Mouse (Mus musculus) R1 (cell line): ENCODE results near the gene Zfp874b.
"Not testable (repeated sequence)": the region's sequence is repeated elsewhere in the genome, so short reads cannot be mapped to it uniquely, and the experiment has no call there.

Experiments used
- DNase-seq: peaks from one replicate; pipeline ENCODE4 v3.0.0-alpha.2; 2018; ENCODE audit warnings: low read depth, low spot score

Gene Zfp874b

DNA sequence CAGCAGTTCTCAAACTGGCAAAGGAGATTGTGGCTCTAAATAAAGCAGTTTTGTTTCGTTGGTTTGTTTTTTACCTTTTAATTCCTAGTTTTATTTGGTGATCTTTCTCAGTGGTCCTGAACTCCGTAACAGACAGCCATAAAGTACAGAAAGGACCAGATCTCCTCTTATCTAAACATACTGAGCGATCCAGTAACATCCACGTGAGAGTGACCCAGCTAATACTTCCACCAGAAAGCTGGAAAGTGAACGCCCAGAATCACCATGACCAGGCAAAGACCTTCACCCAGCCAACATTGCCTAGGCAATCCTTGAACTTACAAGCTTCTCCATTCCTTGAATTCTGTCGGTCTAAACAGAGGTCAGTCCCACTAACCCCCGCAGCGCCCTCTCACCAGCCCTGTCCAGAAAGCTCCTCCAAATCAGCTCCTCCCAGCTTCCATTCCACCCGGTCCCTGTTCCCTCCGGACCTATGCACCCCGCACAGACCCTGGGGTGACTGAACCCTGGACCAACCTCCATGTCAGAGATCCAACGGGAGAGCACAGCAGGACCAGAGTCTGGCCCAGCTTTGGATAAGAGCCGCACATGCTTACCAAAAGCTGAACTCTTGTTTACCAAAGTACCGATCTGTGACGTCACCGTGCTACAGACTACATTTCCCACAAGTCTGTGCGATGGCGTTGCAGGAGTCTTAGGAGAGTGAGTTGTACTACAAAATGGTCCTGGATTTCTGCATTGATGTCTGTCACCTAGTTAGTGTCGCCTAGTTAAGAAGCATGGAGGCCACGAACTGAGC lies at the start of gene Zfp874b:
Gene Zfp874b, minus strand, starts transcription at position 634 of the 799 bp plus-strand sequence.
- peak; percentile 94 for DNase-seq

DNA sequence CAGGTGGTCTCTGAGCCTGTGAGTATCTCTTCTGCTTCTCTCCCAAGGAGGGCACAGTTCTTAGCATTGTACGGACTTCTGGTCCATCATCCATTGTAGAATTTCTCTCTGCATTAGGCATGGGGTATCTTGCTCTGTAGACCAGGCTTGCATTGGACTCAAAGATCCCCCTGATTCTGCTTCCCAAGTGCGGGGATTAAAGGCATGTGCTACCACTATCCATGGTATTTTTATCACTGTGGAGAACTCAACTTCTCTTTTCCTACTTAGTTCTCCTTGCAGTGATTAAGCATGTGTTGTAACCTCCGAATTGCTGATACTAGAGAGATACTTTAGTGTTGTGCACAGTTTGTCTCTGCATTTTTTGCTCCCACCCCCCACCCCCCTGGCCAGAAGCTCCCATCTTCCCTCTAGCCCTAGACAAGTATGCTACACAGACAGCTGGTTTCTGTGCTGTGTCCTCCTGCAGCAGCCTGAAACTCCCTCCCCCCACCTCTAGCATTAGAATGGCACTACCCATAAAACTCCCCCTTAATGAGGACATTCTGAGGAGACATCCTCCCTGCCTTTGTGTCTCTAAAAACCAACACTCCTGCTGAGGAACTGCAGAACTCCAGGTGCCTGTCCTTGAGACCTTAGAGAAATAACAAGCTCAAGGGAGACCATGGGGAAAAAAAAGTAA lies 43.1 kb upstream of the Zfp874b start:
- peak; percentile 71 for DNase-seq

DNA sequence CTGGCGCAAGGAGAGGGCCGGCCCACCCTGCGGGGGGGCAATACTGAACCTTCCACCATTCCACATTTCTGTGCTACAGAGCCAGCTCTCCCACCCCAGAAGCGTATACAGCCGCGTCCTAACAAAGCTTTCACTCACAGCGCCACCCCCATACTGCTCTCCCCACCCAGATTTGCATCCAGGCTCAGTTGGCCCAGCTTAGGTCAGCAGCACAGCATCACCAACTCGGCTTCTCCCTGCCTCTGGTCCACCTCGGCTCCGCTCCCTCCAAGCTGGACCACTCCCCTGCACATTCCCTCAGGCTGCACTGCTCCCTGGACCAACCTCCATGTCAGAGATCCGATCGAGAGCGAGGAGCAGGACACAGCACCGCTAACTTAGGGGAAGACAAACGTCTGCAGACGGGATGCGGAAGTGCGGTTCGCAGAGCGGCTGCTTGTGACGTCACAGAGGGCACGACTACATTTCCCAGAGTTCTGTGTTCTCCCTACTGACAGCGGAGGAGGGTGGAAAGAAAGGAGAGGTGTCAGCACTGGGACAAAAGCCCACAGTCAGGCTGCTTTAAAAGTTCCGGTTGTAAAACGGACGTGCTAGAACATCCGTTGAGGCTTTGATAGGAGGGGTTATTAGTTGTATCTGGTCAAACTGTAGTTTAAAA lies 41.8 kb upstream of the Zfp874b start, which contains the start of the genes Gm26965 and Zfp87:
Gene Gm26965, minus strand, starts transcription at position 399 of the 658 bp plus-strand sequence.
Gene Zfp87, minus strand, starts transcription at position 425 of the 658 bp plus-strand sequence.
- peak; percentile 98 for DNase-seq

DNA sequence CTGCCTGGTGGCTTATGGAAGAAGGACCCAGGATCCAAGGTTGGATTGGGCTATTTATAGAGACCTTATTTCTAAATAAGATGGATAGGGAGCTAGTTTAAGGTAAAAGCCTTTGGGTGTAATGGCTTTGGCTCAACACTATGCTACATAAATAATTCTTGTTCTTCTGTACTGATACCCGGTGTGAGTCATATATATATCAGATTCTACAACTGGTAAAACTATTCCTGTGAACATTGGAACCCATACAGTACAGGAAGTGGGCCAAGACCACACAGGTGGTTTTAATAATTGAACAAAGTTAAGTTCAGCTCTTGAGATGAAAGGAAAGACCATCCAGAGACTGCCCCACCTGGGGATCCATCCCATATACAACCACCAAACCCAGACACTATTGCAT lies 16.9 kb upstream of the Zfp874b start:
- no peak for DNase-seq

DNA sequence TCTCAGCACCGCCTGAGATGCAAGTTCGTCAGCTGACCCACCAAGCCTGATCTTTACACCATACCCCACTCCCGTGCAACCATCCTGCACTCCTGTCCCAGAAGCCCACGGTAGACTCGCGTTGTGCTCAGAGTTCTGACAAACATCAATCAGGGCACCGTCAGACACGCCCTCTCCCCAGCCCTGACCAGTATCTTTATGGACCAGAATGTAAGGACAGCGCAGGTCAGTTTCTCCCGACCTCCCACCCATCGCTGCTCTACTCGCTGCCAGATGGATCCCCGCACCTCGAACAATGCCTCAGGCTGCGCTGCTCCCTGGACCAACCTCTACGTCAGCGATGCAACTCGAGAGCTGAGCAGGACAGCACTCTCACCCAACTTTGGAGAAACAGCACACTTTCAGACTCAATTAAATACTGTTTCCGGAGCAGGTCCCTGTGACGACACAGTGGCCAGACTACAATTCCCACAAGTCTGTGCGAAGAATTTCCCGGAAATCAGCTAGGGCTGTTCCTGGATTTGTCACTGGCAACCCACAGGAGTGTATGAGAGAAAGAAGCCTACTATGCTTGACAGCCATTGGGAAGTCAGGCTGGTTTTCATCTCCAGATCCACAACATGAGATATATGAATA lies 16.1 kb upstream of the Zfp874b start, which contains the start of gene Zfp58:
Gene Zfp58, minus strand, starts transcription at position 472 of the 636 bp plus-strand sequence.
- peak; percentile 96 for DNase-seq

DNA sequence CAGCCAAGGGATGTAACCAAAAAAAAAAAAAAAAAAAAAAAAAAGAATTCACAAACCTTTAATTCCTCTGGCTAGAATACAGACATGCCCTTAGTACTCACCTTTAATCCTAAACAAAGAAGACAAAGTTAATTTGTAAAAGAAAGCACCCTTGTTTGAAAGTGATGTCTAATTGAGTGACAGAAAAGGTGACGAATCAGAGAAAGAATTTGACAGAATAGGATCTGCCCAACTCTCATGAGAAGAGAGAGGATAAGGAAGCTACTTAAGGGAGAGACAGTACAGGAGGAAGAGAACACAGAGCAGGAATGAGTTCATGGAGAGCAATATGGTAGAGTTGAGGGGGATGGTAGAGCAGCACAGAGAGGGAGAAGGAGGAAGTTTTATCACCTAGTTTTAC lies 11.6 kb upstream of the Zfp874b start:
- DNase-seq = peak; percentile 85

DNA sequence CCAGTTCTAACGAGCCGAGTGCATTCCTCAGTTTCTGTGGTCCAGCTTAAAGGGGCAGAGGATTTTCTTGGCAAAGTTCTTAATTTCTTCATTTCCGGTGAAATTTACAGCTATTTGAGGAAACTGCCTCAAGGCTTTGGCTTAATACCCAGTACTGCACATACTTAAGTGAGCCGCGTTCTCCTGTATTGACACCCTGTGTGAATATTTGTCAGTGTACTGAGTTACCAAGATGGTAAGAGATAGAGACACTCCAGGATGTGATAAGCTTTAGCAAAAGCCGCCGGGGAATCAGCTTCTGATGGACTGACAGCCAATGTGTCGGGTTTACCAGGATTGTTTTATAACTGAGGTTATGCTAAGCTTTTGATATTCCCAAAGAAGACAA lies 360 bp upstream of the Zfp874b start:
- no peak for DNase-seq

DNA sequence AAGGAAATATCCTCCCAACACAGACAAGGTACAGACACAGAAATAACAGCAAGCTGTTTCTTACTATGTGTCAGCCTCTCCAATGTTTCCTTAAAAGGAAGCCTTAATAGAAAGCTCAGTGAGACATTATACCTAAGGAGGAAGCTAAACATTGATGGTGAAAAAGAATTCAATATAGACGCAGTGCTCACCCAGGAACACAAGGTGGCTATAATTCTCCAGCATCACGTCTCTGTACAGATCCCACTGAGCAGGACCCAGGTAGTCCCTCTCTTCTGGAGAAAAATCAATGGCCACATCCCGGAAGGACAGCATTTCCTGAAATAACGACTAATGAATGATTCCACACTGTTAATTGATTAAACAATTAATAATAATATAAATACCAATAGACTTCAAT lies 2.5 kb downstream of the Zfp874b start:
- DNase-seq = no peak

DNA sequence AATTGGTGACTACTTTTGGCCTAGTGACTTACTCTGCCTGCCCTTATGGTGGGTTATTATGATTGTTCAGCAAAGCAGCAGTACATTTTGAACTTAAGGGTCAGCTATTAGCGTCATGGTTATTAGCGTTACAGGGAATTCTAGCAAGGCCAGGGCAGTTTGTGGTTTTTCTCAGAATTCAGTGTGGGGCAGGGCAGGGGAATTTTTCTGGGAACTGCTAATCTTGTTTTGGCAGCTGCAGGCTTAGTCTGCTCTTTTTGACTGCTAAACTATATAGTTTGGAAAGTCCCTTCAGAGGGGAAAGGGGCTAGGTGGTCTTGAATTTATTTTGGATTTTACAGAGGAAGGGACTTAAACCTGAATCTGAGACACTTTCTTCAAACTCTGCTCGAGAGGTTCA lies 14.8 kb downstream of the Zfp874b start:
- no peak for DNase-seq

DNA sequence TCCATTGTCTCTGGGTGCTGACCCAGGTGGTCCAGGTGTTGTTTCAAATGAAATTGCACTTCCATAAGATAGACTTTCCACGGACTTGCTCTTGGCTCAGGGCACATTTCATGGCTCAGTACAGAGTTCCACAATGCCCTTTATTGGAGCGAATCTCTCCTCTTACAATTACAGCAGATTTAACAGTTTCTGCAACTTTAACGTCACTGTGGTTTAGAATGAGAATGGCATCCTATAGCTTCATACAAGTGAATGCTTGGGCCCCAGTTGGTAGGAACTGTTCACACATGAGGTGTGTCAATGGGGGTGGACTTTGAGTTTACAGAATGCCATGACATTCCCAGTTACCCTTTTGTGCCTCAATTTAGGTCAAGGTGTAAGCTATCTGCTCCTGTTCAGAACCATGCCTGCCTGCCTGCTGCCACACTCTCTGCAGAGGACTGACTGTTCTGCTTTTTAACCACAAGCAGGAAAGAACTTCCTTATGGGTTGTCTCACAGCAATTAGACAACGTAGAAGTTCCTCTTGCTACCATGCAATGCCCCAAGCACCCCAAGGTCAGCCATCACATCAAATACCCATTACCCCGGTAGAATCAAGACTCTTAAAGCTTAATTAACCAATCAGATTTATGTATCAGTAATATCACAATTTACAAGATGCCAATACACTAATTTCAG lies 20.4 kb downstream of the Zfp874b start:
- not testable (repeated sequence) for DNase-seq

DNA sequence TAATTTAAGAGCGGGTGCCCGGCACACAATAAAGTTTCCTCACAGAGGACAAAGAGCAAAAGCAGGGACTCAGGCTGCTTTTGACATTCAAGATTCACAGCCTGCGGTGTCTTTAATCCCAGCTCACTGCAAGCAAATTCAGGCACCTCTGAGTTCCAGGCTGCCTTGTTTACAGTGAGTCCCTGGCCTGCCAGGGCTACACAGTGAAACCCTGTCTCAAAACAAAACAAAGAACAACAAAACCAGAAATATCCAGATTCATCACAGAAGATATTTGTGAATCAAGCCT lies 32.1 kb downstream of the Zfp874b start:
- no peak for DNase-seq

DNA sequence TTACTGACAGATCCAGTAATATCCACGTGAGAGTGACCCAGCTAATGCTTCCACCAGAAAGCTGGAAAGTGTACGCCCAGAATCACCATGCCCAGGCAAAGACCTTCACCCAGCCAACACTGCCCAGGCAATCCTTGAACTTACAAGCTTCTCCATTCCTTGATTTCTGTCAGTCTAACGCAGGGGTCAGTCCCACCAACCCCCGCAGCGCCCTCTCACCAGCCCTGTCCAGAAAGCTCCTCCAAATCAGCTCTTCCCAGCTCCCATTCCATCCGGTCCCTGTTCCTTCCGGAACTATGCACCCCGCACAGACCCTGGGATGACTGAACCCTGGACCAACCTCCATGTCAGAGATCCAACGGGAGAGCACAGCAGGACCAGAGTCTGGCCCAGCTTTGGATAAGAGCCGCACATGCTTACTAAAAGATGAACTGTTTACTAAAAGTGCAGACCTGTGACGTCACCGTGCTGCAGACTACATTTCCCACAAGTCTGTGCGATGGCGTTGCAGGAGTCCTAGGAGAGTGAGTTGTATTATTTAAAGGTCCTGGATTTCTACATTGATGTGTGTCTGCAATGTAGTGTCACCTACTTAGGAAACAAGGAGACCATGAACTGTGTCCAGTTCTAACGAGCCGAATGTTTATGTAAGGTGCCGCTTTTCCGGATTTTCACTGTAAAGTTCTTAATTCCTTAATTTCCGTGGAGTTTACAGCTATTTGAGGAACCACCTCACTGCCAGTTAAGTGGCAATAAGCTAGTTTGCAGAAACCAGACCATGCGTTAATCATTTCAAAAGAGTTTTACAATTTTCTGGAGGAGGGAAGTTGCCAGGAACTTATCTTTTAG lies 32.7 kb downstream of the Zfp874b start, which contains the start of gene Zfp874a:
Gene Zfp874a, minus strand, starts transcription at position 453 of the 849 bp plus-strand sequence.
- peak; percentile 88 for DNase-seq

DNA sequence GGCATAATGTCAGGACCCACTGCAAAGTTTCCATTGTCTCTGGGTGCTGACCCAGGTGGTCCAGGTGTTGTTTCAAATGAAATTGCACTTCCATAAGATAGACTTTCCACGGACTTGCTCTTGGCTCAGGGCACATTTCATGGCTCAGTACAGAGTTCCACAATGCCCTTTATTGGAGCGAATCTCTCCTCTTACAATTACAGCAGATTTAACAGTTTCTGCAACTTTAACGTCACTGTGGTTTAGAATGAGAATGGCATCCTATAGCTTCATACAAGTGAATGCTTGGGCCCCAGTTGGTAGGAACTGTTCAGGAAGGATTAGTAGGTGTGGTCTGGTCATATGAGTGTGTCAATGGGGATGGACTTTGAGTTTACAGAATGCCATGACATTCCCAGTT lies 47.0 kb downstream of the Zfp874b start:
- DNase-seq = not testable (repeated sequence)

DNA sequence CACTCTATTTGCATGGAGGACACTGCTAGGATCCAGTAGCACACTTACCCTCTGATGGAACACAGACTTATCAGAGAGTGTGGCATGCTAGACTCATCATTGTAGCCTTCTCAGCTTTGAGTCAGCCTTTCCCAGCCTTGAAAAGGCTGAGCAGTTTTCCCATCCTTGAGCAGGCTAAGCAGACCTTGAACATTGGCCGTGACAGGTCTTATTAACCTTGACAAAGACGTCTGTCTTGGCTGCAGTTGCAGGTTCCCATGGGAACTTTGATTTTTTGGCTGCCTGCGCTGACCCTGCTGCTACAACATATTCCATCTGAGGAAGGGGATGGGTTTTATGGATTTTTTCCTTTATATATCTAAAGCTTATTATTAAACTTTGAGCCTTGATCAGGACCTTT lies 55.9 kb downstream of the Zfp874b start:
- peak; percentile 36 for DNase-seq

DNA sequence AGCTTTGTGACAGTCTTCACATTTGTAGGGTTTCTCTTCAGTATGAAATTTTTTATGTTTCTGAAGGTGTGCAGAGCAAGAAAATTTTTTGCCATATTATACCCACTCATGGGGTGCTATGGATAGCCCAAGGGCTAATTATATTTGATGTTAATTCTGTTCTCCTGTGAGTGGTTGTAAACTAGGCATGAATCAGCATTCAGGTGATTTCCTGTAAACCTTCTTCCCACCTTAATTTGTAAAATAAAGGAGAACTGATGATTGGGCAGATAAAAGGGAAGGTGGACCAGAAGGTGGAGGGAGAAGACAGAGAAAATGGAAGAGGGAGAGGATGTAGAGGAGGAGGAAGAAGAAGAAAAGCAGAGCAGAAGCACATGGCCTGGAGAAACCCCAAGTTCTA lies 58.4 kb downstream of the Zfp874b start:
- peak; percentile 60 for DNase-seq

DNA sequence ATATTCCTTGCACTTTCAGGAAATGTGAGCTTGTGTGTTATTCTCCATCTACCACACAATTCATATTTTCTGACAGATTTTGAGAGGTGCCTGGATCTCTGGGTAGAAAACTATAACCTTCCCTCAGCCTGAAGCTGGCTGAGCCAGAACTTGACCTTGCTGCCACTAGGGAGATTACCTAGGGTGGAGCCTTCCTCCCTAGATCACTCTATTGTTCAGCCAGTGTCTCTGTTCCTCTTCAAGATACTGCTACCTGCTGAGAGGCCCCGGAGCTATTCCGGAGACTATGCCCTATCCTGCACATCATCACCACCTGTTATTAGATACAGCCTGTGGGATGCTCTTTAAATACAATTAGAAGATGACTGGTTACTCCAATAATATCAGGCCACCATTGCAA lies 61.5 kb downstream of the Zfp874b start:
- not testable (repeated sequence) for DNase-seq
